Mouse (Mus musculus) liver, embryonic 14.5 days (tissue): ENCODE measurements around the gene Senp1. TPM values are rescaled to one million over a fixed set of nuclear protein-coding genes. Genes with fewer than 3 reads are reported as not detected.

Experiments
- ATAC-seq: fragments of 200-750 bp; cut with Nextera tagmentation; 2 replicates; pipeline ENCODE4 v1.8.0; 2017; ENCODE audit warnings: moderate number of reproducible peaks, mild to moderate bottlenecking, moderate library complexity; ENCODE audit not compliant: insufficient read depth
- DNase-seq, 3 experiments: peaks; one replicate each; pipeline ENCODE4 v3.0.0-alpha.2; 2012 to 2013; ENCODE audit warnings: low read depth in 3 of 3, low spot score in 3 of 3
- H3K27ac ChIP-seq: fragments of 300-500 bp; sonication (generic); 2 replicates; pipeline ENCODE4 v1.5.1; 2014; ENCODE audit warnings: moderate library complexity, mild to moderate bottlenecking, control low read depth, inconsistent platforms
- H3K27me3 ChIP-seq: fragments of 300-500 bp; sonication (generic); 2 replicates; pipeline ENCODE4 v1.6.1; 2014; ENCODE audit warnings: mild to moderate bottlenecking, low read length, moderate library complexity; ENCODE audit not compliant: control insufficient read depth, insufficient read depth
- H3K36me3 ChIP-seq: fragments of 300-500 bp; sonication (generic); replicated peaks from 2 replicates; pipeline ENCODE4 v1.6.1; 2014; ENCODE audit warnings: low read depth; ENCODE audit not compliant: control insufficient read depth, insufficient read depth
- H3K4me1 ChIP-seq, 2 experiments: fragments of 200-500 bp in 1 of 2; fragments of 300-500 bp in 1 of 2; sonication (generic) in 1 of 2; replicated peaks; 2 replicates each; pipeline ENCODE4 v1.6.1; 2012 to 2014; ENCODE audit warnings: antibody characterized with exemption in 1 of 2, inconsistent platforms in 1 of 2, low read length in 1 of 2; ENCODE audit not compliant: control insufficient read depth in 2 of 2, insufficient read depth in 2 of 2
- H3K4me2 ChIP-seq: fragments of 300-500 bp; sonication (generic); 2 replicates; pipeline ENCODE4 v1.6.1; 2014; ENCODE audit warnings: low read depth, mild to moderate bottlenecking, control low read depth, moderate library complexity
- H3K4me3 ChIP-seq, 2 experiments: fragments of 200-500 bp in 1 of 2; fragments of 300-500 bp in 1 of 2; sonication (generic) in 1 of 2; 2 replicates each; pipeline ENCODE4 v1.5.1; 2012 to 2014; ENCODE audit warnings: low read depth in 2 of 2, low read length in 2 of 2, mild to moderate bottlenecking in 2 of 2, control low read depth in 1 of 2, inconsistent platforms in 1 of 2, moderate library complexity in 1 of 2; ENCODE audit not compliant: insufficient read depth in 1 of 2
- H3K9ac ChIP-seq: fragments of 300-500 bp; sonication (generic); replicated peaks from 2 replicates; pipeline ENCODE4 v1.6.1; 2014; ENCODE audit warnings: mild to moderate bottlenecking, control low read depth, moderate library complexity
- H3K9me3 ChIP-seq: fragments of 300-500 bp; sonication (generic); 2 replicates; pipeline ENCODE4 v1.6.1; 2016; ENCODE audit warnings: low read length, mixed read lengths; ENCODE audit not compliant: control insufficient read depth
- CTCF ChIP-seq: IDR thresholded peaks from 2 replicates; pipeline ENCODE4 v1.5.1; 2016; ENCODE audit warnings: antibody characterized with exemption, low read depth, control low read depth
- EP300 ChIP-seq: IDR thresholded peaks from 2 replicates; pipeline ENCODE4 v1.6.1; 2016; ENCODE audit warnings: antibody characterized with exemption, low read depth
- WGBS: fragments of 180-500 bp; shearing (Covaris S2); extraction: QIAGEN DNeasy Blood & Tissue Kit; methylation state at CpG from one replicate; pipeline ENCODE4 v1.1.7; 2014; ENCODE audit not compliant: insufficient replicate concordance; 5-methylcytosine and 5-hydroxymethylcytosine counted together
- polyA plus RNA-seq, 2 experiments: library from polyadenylated mRNA; depleted of rRNA in 1 of 2; stranded (reverse) in 1 of 2; unstranded in 1 of 2; fragments of >200 nt; fragmentation: Nextera tagmentation in 1 of 2; extraction: Ambion mirVana in 1 of 2; gene quantifications; 2 replicates each; pipeline versions ENCODE4 v1.2.1 to v1.2.3; 2012 to 2014

Gene Senp1
- polyA plus RNA-seq, 2 experiments, result 10.7 to 15.3 TPM

DNA sequence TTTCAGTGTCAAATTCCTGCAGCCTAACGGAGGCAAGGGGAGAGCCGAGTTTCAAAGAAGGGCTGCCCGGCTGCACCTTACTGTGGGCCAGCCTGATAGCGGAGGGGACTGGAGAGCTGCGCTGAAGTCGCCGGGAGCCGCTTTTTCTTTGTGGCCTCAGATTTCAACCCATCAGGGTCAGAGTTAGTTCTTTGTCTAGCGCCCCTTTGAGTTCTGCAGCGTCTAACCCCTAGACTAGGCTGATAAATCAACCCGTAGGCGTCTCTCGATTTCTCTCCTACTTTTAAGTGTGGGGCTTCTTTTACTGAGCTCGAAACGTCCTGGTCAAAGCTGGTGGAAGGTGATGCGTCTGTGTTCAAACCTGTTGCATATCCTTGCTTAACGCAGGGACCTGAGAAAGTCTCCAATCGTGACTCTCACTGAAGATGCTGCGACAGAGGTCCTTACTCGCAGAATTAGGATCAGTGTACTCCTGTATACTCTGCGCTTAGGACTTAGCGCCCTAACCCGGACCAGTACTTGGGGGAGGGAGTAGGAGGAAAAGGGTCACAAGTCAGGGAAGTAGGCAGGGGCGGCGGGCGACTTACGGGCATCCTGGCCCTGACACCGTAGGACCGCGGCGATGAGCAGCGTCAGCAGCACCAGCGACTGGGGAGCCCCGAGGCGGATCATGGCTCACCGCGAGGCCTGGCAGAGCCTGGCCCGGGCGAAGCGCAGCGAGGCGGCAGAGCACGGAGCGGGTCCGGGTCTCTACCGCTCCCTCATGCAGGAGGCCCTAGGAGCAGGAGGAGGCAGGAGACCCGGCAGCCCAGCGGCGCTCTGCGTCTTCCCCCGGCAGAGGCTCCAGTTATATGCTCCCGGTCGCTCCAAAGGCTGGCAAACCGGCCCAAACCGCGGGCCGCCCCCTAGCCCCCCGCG lies 89.5 kb downstream of the Senp1 start, which contains the start of gene Col2a1:
Gene Col2a1, minus strand, starts transcription at position 874 of the 918 bp plus-strand sequence.
- Histone ChIP-seq H3K36me3 (no peaks in the 10 kb centered on the region), H3K27ac (no peak within 1 kb of the TSS), H3K9ac (no peak within 1 kb of the TSS), H3K4me1 (no peaks in the 10 kb centered on the region), H3K4me2 (no peak within 1 kb of the TSS), H3K9me3 (no peaks in the 10 kb centered on the region), H3K27me3 (peaks cover 80% of the 10 kb centered on the region), H3K4me3 (no peak within 1 kb of the TSS)
- 2% methylated on average over 58 of the region's 59 CpGs for WGBS
- ATAC-seq, result no peak
- DNase-seq, result no peak
- TF ChIP-seq CTCF (no peak), EP300 (no peak)

GRCm38 (mm10) chr15:98002991-98003821 lies 90.3 kb downstream of the Senp1 start:
- ATAC-seq (no peak), DNase-seq (no peak)
- WGBS, result under 1% methylated on average over 42 of the region's 42 CpGs
- Histone ChIP-seq H3K27ac (no peak overlapping the region), H3K4me2 (no peak overlapping the region), H3K4me1 (no peaks in the 10 kb centered on the region), H3K27me3 (peaks cover 88% of the 10 kb centered on the region), H3K9me3 (no peaks in the 10 kb centered on the region), H3K9ac (no peak overlapping the region), H3K4me3 (no peak overlapping the region), H3K36me3 (no peaks in the 10 kb centered on the region)
- TF ChIP-seq CTCF (no peak), EP300 (no peak)

DNA sequence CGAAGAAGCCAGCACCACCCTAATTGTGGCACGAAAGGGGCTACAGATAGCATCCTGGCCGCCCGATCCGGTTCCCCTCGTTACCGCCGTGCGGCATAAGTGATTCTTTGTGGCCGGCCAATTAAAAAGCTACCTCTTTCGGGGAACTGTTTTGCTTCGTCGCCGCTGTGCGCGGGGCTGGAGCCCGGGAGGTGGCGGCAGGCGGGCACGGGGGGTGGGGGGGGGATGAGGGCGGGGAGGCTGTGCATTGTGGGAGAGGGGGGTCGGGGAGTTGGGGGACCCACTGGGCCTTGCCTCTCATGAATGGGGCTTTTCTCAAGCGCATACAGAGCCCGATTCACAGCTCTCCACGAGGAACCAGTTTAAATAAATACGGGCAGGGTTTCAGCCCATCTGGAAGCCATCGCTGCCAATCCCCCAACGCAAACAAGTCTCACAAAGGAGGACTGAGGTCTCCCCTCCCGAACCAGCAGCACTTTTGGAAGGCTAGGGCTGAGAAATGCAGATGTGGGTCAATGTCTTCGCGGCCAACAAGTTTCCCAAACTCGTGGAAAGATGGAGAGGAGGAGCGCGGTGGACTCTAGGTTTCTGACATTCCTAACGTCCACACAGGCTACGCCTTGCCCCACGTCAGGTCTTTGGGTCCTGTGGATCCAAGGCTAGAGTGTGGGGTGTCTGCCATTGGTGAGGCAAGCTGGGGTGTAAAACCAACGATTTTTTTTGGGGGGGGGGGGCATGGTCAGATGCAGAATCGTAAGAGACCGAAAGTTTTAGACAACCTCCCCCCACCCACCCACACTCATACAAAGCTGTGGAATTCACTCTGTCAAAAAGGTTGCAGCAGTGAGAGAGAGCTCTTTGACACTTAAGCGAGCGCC lies 91.2 kb downstream of the Senp1 start:
- Histone ChIP-seq H3K4me2 (no peak overlapping the region), H3K27ac (no peak overlapping the region), H3K4me3 (no peak overlapping the region), H3K27me3 (peaks cover 89% of the 10 kb centered on the region), H3K36me3 (no peaks in the 10 kb centered on the region), H3K4me1 (no peaks in the 10 kb centered on the region), H3K9ac (no peak overlapping the region), H3K9me3 (no peaks in the 10 kb centered on the region)
- DNase-seq, result no peak
- WGBS, result 2% methylated on average over 42 of the region's 42 CpGs
- TF ChIP-seq EP300 (no peak), CTCF (no peak)
- no peak for ATAC-seq

- no peaks in the 10 kb centered on the region for H3K4me1 ChIP-seq
- ATAC-seq, result no peak
- H3K36me3 ChIP-seq, result no peaks in the 10 kb centered on the region
- H3K27ac ChIP-seq, result no peak overlapping the region
- no peak for TF ChIP-seq EP300
- TF ChIP-seq CTCF, result no peak
- 1% methylated on average over 37 of the region's 37 CpGs for WGBS
- no peak for DNase-seq
- no peak overlapping the region for H3K4me3 ChIP-seq
- H3K9me3 ChIP-seq, result no peaks in the 10 kb centered on the region
- peaks cover 83% of the 10 kb centered on the region for H3K27me3 ChIP-seq
- no peak overlapping the region for H3K9ac ChIP-seq
- H3K4me2 ChIP-seq, result no peak overlapping the region
Observed at GRCm38 (mm10) chr15:98001321-98002112, 92.0 kb downstream of the Senp1 start.
